Mouse (Mus musculus) stomach, postnatal 0 days (tissue): ENCODE measurements around the gene Ski. TPM values are rescaled to one million over a fixed set of nuclear protein-coding genes. Genes with fewer than 3 reads are reported as not detected.

Experiments used
- ATAC-seq: fragments of 200-750 bp; cut with Nextera tagmentation; 2 replicates; pipeline ENCODE4 v1.8.0; 2017; ENCODE audit not compliant: low FRiP score, low TSS enrichment
- DNase-seq: peaks from one replicate; pipeline ENCODE4 v3.0.0-alpha.2; 2016; ENCODE audit warnings: low spot score
- H3K27ac ChIP-seq: fragments of 300-500 bp; sonication (generic); replicated peaks from 2 replicates; pipeline ENCODE4 v1.5.1; 2014; ENCODE audit warnings: mild to moderate bottlenecking, control low read depth
- H3K27me3 ChIP-seq: fragments of 300-500 bp; sonication (generic); 2 replicates; pipeline ENCODE4 v1.6.1; 2014; ENCODE audit warnings: low read length; ENCODE audit not compliant: control insufficient read depth, insufficient read depth
- H3K36me3 ChIP-seq: fragments of 300-500 bp; sonication (generic); 2 replicates; pipeline ENCODE4 v1.6.1; 2014; ENCODE audit warnings: low read length, mixed read lengths; ENCODE audit not compliant: control insufficient read depth, insufficient read depth
- H3K4me1 ChIP-seq: fragments of 300-500 bp; sonication (generic); replicated peaks from 2 replicates; pipeline ENCODE4 v1.6.1; 2014; ENCODE audit warnings: antibody characterized with exemption; ENCODE audit not compliant: control insufficient read depth, insufficient read depth
- H3K4me2 ChIP-seq: fragments of 300-500 bp; sonication (generic); replicated peaks from 2 replicates; pipeline ENCODE4 v1.6.1; 2014; ENCODE audit warnings: low read depth, mild to moderate bottlenecking, control low read depth, moderate library complexity
- H3K4me3 ChIP-seq: fragments of 300-500 bp; sonication (generic); 2 replicates; pipeline ENCODE4 v1.5.1; 2014; ENCODE audit warnings: low read depth, low read length, control low read depth
- H3K9ac ChIP-seq: fragments of 300-500 bp; sonication (generic); 2 replicates; pipeline ENCODE4 v1.6.1; 2014; ENCODE audit warnings: mild to moderate bottlenecking, low read length, control low read depth, mixed read lengths
- H3K9me3 ChIP-seq: fragments of 300-500 bp; sonication (generic); 2 replicates; pipeline ENCODE4 v1.6.1; 2016; ENCODE audit warnings: low read length; ENCODE audit not compliant: control insufficient read depth
- CTCF ChIP-seq: IDR thresholded peaks from 2 replicates; pipeline ENCODE4 v1.5.1; 2016; ENCODE audit warnings: antibody characterized with exemption, low read depth, mild to moderate bottlenecking, moderate library complexity
- EP300 ChIP-seq: optimal IDR thresholded peaks from 2 replicates; pipeline ENCODE3; 2016; ENCODE audit warnings: antibody characterized with exemption
- WGBS: fragments of 180-500 bp; shearing (Covaris S2); extraction: QIAGEN DNeasy Blood & Tissue Kit; methylation state at CpG from one replicate; pipeline ENCODE4 v1.1.7; 2014; 5-methylcytosine and 5-hydroxymethylcytosine counted together
- polyA plus RNA-seq: library from polyadenylated mRNA; unstranded; fragments of >200 nt; fragmentation: Nextera tagmentation; extraction: Ambion mirVana; gene quantifications from 2 replicates; pipeline ENCODE4 v1.2.1, GENCODE M21; 2015

Gene Ski
- polyA plus RNA-seq, 1 experiment from 2014 or later = 9.7 TPM

GRCm38 (mm10) chr4:155176210-155176609, 46.2 kb downstream of the Ski start:
- Histone ChIP-seq H3K4me3 (no peak overlapping the region), H3K4me1 (peaks cover 53% of the 10 kb centered on the region), H3K36me3 (no peaks in the 10 kb centered on the region), H3K9ac (no peak overlapping the region), H3K27me3 (no peaks in the 10 kb centered on the region), H3K9me3 (no peaks in the 10 kb centered on the region), H3K27ac (0 out of 2 replicates have a peak overlapping the region, but pooled peaks have one; percentile 2), H3K4me2 (no peak overlapping the region)
- DNase-seq (no peak), ATAC-seq (no peak)
- TF ChIP-seq CTCF = no peak
- no peak for TF ChIP-seq EP300
- 53% methylated on average over 3 of the region's 3 CpGs for WGBS

GRCm38 (mm10) chr4:155173822-155174785, 48.3 kb downstream of the Ski start:
- Histone ChIP-seq H3K9me3 (no peaks in the 10 kb centered on the region), H3K27me3 (no peaks in the 10 kb centered on the region), H3K4me3 (no peak overlapping the region), H3K27ac (peak overlapping the region; percentile 97), H3K4me2 (peak overlapping the region; percentile 45), H3K9ac (0 out of 2 replicates have a peak overlapping the region, but pooled peaks have one; percentile 35), H3K36me3 (no peaks in the 10 kb centered on the region), H3K4me1 (peaks cover 49% of the 10 kb centered on the region)
- no peak; the same call in 1 of the 2 replicates for ATAC-seq
- WGBS = 18% methylated on average over 16 of the region's 17 CpGs
- TF ChIP-seq EP300 = no peak
- TF ChIP-seq CTCF = no peak; the same call in 1 of the 2 replicates
- DNase-seq = no peak

- no peak overlapping the region for H3K4me3 ChIP-seq
Observed at GRCm38 (mm10) chr4:155172909-155173821, 49.2 kb downstream of the Ski start.

GRCm38 (mm10) chr4:155171961-155172533, 50.3 kb downstream of the Ski start:
- no peak for DNase-seq
- H3K27me3 ChIP-seq = no peaks in the 10 kb centered on the region
- H3K9ac ChIP-seq = no peak overlapping the region
- no peak for TF ChIP-seq EP300
- TF ChIP-seq CTCF = no peak
- no peak overlapping the region for H3K4me2 ChIP-seq
- H3K36me3 ChIP-seq = no peaks in the 10 kb centered on the region
- H3K27ac ChIP-seq = peak overlapping the region; percentile 97
- WGBS = 64% methylated on average over 5 of the region's 5 CpGs
- H3K4me1 ChIP-seq = peaks cover 36% of the 10 kb centered on the region
- no peak overlapping the region for H3K4me3 ChIP-seq
- no peaks in the 10 kb centered on the region for H3K9me3 ChIP-seq
- no peak for ATAC-seq

More at GRCm38 (mm10) chr4:155172909-155173821, 49.2 kb downstream of the Ski start:
- H3K4me1 ChIP-seq = peaks cover 43% of the 10 kb centered on the region
- H3K9ac ChIP-seq = peak overlapping the region; percentile 55
- WGBS = 14% methylated on average over 21 of the region's 21 CpGs
- no peaks in the 10 kb centered on the region for H3K36me3 ChIP-seq
- H3K27me3 ChIP-seq = no peaks in the 10 kb centered on the region
- no peaks in the 10 kb centered on the region for H3K9me3 ChIP-seq
- ATAC-seq (peak; percentile 95), DNase-seq (peak; percentile 97)
- TF ChIP-seq CTCF (no peak), EP300 (peak; percentile 81)
- H3K4me2 ChIP-seq = peak overlapping the region; percentile 45
- H3K27ac ChIP-seq = peak overlapping the region; percentile 97

- WGBS = 80% methylated on average over 8 of the region's 8 CpGs
- H3K4me2 ChIP-seq = no peak overlapping the region
- no peak overlapping the region for H3K4me3 ChIP-seq
- no peak for DNase-seq
- H3K27me3 ChIP-seq = no peaks in the 10 kb centered on the region
- no peak overlapping the region for H3K9ac ChIP-seq
- ATAC-seq = no peak
- H3K4me1 ChIP-seq = peaks cover 34% of the 10 kb centered on the region
- no peak for TF ChIP-seq CTCF
- TF ChIP-seq EP300 = no peak
- H3K27ac ChIP-seq = no peak overlapping the region
- no peaks in the 10 kb centered on the region; the same call in 1 of the 2 replicates for H3K36me3 ChIP-seq
- no peaks in the 10 kb centered on the region for H3K9me3 ChIP-seq
Observed at GRCm38 (mm10) chr4:155170614-155171212, 51.7 kb downstream of the Ski start.
